Mouse (Mus musculus): Measurements from ENCODE around the gene Olfr1000.
A peak's percentile ranks its signal among the peaks of the same experiment; 100 is the strongest.
"Not testable (repeated sequence)": the region's sequence is repeated elsewhere in the genome, so short reads cannot be mapped to it uniquely, and the experiment has no call there.

Gene Olfr1000

DNA sequence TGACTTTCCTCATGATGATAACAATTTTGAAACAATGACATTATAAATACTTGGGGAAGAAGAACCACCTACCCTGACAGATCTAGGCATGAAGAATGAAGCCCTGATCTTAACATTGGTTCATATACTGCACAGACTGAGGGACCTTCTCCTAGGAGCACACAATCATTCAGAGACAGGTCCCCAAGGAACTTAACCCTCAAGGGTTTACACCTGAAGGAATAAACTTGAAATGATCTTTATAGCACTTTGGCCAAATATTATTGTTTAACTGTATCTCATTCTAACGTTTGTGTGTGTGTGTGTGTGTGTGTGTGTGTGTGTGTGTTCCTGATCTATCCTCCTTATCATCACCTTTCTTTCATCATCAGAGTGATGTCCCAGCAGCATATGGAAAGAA, at the start of gene Olfr1000:
Olfr1000 (minus strand) TSS at position 101 of the 400 bp plus-strand sequence.
- no peak for DNase-seq (ENCODE audit: low spot score)

DNA sequence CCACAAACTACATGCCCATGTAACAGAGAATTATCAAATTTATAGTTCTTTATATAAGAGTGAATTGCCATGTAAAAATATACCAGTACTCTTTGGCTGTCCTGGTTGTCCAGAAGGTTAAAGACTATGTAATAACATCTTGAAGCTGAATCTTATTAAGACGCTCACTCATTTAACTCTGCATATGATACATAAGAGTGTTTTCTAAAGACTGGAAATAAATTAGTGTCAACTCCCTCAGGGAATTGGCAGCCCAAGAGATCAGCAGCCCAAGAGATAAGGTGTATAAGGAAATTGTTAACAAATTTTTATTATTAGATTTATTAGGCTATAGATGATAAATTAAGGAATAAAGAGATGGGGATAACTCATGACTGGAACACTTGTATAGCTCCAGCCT, 38.9 kb upstream of the Olfr1000 start, which contains the start of gene Olfr1002:
Olfr1002 (minus strand) TSS at position 101 of the 400 bp plus-strand sequence.
- DNase-seq (ENCODE audit: low spot score) = no peak

DNA sequence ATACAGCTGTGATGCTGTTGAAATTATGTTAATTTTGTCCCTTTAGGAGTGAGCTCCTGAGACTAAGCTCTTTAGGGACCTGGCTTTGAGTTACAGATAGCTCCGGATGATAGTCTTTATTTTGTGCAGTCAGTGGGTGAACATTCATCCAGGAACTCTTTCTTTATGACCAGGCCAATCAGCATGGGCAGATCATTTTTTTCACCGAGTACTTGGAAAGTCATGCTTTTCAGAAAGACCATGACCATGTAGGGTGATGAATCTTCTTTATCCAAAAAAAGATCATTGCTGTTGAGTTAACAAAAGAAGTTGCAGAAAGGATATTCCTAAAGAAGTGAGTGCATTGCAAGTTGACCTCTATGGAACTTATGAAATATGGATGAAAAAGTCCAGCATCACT, 23.1 kb downstream of the Olfr1000 start, which contains the start of gene Olfr998:
Olfr998 (plus strand) TSS at position 301 of the 400 bp plus-strand sequence.
- not testable (repeated sequence) for DNase-seq (ENCODE audit: low spot score)

DNA sequence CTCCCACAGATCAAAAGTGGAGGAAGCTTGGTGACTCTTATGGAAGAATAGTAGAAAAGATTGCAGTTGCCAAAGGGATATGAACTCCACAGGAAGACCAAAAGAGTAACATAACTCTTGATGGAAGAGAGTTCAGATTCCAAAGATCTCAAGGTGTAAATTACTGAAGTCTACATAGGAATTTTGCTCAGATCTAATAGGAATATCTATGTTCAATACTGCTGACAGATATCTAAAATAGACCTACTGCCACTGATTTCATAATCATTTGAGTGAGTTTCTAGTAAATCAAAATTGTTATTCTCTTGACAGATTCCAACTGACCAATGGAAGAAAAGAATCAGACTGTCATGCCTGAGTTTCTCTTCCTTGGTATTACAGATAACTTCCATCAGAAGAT, 32.8 kb downstream of the Olfr1000 start, which contains the start of gene Olfr996:
Olfr996 (plus strand) TSS at position 301 of the 400 bp plus-strand sequence.
- DNase-seq (ENCODE audit: low spot score) = no peak

DNA sequence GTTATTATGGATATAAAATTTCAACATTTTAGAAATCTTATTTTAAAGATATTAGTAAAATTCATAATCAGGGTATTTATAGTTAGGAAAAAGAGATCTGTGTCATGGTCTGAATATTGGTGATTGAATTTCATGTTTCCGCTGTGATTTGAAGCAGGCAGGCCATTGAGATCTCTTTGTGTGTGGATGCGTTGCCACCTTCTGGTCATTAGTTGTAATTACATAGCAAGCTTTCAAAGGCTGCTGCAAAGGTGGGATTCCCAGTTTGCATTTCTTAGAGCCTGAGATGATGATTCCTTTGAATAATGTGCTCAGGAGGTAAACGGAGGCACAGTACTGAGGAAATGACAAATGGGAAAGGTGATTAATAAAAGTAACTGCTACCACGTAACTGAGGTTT, 50.5 kb downstream of the Olfr1000 start:
- DNase-seq (ENCODE audit: low spot score) = peak; percentile 11

DNA sequence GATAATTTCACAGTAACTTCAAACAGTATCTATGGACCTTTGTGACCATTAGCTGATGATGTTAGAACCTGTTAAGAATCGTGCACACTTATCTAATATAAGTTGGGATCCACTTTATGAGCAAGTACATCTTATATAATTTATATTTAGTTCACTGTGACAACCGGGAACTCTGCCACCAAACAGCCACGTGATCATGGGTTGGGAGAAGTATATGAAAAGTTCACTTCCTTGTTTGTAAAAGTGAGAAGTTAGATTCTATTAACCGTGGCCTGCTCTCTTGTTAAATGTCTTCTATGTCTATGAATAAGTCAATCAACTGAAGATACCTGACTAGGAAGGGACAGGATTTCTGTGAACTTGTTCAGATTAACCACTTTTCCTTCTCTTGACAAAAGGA, 51.5 kb downstream of the Olfr1000 start:
- DNase-seq (ENCODE audit: low spot score) = no peak
